Mouse (Mus musculus): ENCODE measurements around the gene Jmy.

- TF ChIP-seq POLR2A (IDR thresholded peaks at IDR 0.05; ENCODE audit: extremely low read depth, insufficient read depth, low read length) (no peak), CTCF (IDR thresholded peaks at IDR 0.05; ENCODE audit: low read depth, low read length) (no peak)
Observed at GRCm38 (mm10) chr13:93501724-93502123, 2.1 kb upstream of the Jmy start.
